Mouse (Mus musculus) retina, embryonic 14.5 days (tissue): ENCODE measurements around the gene Sept9.

Experiments
- DNase-seq: peaks from one replicate; pipeline ENCODE4 v3.0.0-alpha.2; 2015; ENCODE audit warnings: low spot score

The Sept9 gene

DNA sequence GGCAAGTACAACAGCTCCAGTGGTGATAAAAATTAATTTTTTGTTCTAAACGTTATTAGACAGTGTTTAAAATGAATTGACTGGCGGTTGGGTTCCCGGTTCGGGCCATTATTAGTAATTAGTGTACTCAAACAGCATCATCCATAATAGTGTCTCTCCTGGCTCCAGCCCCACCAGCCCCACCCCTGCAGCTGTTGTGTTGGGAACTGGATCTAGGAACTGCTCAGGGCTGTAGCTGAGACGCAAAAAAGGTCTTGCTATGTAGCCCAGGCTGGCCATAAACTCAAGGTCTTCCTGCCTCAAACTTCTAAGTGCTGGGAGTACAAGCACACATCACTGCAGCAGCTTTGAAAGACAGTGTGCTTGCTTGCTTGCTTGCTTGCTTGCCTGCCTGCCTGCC lies 180.3 kb downstream of the Sept9 start:
- no peak for DNase-seq

DNA sequence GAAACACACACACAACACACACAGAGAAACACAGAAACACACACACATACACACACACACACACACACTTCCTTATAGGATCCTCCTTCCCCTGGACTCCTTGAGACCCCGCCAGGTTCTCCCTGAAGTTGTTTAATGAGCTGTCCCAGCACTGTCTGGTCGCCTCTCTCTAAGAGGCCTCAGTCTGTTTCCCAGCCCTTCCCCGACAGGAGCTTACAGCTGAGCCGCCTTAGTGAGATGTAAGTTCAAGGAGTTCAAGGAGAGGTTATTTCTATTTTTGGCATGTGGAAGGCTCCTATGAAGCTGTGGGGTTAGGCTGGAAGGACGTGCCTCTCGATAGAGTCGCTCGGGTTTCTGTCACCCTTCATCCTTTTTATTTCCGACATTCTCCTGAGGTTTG lies 184.8 kb downstream of the Sept9 start:
- no peak for DNase-seq

DNA sequence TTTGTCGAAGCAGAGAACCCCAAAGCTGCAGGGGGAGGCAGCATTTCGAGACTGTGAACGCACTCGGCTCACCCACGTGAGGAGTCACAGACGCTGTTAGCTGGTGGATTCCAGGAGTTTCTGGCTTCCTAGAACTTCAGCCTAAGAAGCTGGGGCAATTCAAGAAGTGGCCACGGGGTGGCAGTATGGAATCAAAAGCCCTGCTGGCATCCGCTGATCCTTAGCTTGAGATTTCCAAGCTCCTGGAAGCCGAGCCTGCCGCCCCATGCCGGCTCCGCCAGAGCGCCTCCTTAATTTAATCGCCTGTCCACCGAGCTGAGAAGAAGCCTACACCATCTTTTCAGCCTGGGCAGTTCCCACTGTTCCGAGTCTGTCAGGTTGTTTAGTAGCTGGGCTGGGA lies 185.4 kb downstream of the Sept9 start:
- DNase-seq: peak; percentile 100

DNA sequence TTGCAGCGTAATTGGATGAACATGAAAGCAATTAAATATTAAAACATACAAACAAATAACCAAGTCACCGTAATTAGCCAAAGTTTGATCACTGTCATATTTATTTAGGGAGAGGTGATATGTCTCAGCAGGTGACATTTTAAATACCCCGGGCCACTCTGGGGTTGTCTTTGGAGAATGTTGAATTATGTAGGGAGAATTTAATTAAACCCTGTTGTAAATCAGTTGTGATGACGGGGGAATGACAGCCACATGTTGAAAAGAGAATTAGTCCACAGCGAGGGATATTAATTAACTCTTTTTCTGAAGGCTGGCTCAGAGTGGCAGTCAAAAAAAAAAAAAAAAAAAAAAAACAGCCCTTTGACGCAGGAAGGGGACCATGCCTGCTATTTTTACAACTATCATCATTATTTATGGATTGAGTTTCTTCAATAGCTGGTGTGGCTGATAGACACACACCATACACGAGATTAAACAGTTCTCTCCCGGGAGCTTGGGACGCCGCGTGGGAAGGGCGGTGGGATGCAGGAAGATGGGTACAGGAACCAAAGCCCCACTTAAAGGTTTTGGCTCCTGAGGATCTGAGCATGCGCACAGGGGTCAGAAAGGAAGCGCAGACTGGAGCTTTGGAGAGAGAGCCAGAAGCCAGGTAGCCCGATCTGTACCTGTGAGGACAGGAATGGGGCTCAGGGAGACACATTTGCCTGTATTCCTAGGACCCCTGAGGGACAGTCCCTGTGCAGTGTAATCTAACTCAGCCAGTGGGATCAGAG lies 186.1 kb downstream of the Sept9 start:
- peak; percentile 56 for DNase-seq

DNA sequence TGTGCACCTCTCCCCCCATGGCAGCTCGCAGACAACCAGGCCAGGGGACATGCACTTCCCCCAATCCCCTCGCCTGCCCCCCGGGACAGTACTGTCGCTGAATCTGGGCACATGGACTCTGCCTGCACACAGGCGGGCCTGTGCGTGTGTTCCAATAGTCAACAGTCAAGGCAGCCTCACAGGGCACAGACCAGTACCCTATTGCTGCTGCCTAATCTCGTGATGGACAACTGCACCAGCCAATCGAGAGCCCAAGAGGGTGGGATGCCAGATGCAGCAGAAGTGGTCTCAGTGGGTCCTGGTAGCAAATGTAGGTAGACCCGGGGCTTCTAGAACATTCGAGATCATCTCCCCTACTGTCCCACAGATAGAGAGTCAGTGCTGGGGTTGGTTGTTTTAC lies 187.8 kb downstream of the Sept9 start:
- DNase-seq: peak; percentile 54

DNA sequence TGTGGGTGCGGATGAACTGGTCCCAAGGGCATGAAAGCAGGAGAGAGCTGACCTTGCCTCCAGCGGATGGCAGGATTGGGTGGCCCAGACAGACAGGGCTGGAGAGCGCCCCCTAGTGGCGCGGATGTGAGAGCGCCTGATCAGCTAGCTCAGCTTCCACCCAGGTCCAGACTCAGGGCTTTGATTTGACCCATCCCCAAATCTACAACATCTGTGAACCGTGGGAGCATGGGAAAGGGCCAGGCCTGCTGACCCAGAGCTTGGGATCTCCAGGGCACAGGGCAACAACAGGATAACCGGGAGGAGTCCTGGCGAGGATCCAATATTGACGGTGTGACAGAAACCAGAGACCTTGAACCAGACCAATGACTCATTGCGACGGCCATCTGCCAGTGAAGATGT lies 190.5 kb downstream of the Sept9 start:
- DNase-seq: peak; percentile 75

DNA sequence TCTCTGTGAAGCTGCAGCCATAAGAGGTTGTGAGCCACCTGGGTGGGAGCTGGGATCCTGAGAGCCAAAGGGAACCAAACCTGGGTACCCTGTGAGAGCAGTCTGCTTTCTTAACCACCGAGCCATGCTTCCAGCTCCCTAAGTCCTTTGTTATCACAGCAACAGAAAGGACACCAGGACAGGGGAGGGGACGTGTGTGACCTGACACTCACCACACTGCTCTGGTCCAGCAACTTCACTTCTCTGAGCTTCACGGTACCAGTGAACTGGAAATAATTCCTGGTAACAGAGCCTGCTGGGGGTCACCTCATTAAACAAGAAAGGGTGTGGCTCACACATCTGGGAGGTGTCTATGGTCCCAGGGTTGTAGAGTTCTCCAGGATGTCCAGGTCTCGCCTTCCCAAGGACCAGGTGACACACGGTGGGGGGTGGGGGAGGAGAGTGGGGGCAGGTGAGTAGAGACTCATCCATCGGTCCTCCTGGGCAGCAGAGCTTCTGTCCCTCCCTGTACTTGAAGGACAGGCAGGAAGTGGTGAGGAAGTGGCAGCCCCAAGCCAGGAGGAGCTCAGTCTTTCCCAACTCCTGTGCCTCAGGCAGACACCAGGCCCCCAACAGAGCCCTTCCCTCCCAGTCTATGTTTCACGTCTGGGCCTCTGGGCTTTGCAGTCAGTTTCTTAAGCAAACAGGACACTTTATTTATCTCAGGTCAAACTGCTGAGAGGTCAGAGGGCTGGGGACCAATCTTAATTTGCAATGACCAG lies 191.5 kb downstream of the Sept9 start:
- DNase-seq: no peak

DNA sequence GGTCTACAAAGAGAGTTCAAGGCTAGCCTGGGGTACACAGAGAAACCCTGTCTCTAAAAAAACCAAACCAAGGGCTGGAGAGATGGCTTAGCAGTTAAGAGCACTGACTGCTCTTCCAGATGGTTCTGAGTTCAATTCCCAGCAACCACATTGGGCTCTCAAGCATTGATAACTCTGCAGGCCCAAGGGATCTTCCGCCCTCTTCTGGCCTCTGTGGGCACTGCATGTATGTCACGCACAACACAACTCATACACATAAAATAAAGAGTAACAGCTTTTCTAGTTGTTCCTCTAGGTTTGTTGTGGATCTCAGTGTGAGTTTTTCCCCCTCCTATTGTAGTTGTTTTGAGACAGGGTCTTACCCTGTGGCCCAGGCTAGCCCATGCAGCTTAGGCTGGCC lies 192.8 kb downstream of the Sept9 start:
- DNase-seq: no peak

DNA sequence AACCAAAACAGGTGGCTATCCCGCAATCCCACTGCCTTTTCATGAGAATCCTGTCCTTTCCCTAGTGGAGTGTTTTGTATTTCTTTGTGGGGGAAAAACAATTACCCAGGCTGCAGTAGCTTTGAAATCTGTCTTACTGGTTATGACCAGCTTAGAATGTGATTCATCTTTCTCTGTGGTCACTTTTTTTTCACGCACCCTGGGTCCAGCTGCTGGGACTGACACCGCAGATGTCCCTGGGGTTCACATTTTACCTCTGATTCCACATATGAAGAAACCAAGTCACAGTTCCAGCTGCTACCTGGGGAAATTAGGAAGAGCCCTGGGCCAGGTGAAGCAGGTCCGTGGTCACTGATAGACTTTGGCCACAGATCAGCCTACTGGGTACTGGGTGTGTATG lies 194.3 kb downstream of the Sept9 start:
- no peak for DNase-seq

DNA sequence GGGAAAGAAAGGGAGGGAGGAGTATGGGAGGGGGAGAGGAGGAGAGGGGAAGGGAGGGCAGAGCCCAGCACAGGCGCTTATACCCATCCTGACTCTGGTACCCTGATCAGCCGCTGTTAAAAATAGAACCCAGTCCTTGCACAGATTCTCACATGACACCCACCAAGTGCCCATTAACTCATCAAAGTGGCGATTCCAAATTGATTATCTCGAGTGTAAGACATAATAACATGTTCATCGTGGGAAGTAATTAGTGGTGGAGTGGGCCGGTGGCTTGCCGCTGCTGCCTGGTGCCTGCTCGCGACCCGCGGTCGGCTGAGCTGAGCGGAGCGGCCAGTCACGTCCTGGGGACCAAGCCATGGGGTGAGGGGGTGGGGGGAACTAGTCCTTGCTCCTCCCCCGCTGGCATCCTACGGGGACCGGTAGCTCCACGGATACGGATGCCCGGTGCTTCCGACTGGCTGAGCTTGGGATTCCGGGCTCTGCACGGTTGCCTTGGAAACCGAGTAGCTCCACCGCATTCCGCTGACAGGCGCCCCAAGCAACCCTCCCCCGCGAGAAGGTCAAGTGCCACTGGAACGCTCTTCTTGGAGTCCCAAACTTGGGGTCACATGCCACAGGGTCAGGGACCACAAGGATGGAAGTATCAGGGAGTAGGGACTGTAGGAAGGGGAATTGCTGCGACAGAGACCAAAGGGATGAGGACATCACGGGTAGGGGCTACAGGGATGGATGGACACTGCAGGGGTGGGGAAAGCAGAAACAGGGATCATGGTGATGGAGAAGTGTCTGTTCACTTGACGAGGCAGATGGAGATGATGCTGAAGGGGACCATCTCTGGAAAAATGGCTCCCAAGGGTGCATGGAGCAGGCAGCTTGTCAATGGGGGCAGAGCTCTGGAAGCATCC lies 195.0 kb downstream of the Sept9 start:
- DNase-seq: peak; percentile 74

DNA sequence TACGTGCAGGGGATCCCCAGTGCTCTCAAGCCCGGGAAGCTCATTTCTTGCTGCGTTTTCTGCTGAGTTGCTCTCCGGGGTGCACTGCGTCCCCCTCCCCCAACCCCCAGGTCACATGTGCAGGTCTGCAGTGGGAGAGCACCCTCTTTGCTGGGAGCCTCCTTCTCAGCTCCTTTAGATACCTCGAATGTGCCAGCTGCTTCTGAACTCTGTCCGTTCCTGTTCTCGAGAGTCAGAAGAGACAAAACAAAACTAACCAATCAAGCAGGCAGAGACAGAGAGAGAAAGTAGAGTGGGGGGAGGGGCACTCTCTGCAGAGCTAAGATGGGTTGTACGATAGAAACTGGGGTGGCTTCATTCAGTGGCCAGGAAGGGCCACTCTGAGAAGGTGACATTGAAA lies 195.8 kb downstream of the Sept9 start:
- DNase-seq: peak; percentile 56

DNA sequence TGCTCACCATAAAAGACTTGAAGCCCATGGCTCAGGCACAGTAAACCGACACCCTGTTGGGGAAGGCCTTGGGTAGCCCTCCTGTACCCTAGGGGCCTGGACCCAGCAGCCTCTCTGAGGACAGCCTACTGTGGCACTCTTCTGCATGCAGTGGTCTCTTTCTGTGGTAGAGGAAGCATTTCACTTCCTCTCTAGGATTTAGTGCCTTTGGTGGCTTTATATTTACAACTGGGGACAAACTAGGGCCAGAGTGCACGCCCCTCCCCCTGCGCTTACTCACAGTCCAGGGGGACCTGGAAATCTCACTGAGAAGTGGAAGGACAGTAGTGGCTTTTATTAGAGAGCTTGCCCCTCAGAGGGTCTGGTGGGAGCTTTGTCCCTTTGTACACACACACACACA lies 197.5 kb downstream of the Sept9 start:
- no peak for DNase-seq

DNA sequence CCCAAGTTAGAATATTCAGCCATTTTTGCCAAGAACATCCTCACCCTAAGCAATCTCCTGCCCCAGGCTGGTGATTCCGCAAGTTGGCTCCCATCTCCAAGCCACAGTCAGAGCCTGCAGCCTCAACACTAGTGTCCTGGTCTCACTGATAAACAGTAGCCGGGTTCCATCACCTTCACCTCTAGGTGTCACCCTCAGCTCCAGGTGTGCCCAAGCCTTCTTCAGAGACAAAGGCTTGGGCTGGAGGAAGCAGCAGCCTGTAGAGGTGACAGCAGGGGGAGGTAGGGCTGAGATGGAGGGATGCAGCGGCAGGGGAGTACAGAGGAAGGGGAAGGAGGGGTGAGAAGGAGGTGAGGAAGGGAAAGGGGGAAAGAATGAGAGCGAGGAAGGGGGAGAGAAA lies 198.3 kb downstream of the Sept9 start:
- no peak for DNase-seq

DNA sequence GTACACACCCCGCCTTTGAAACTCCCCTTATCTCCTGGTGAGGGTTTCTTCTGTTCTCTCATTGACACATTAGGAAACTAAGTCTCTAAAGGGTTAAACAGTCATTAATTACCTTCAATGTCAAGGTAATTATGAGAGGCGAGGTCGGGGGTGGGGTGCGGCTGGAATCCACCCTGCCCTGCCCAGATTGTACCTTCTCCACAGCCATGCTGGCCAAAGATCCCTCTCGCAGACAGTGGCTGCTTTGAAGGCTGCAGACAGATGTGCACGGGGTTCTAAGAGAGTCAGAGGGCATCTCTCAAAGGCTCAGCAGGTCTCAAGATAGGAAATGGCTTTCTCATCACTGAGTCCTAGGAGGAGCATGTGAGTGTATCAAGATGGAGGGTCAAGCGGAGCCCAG lies 198.7 kb downstream of the Sept9 start:
- DNase-seq: no peak

DNA sequence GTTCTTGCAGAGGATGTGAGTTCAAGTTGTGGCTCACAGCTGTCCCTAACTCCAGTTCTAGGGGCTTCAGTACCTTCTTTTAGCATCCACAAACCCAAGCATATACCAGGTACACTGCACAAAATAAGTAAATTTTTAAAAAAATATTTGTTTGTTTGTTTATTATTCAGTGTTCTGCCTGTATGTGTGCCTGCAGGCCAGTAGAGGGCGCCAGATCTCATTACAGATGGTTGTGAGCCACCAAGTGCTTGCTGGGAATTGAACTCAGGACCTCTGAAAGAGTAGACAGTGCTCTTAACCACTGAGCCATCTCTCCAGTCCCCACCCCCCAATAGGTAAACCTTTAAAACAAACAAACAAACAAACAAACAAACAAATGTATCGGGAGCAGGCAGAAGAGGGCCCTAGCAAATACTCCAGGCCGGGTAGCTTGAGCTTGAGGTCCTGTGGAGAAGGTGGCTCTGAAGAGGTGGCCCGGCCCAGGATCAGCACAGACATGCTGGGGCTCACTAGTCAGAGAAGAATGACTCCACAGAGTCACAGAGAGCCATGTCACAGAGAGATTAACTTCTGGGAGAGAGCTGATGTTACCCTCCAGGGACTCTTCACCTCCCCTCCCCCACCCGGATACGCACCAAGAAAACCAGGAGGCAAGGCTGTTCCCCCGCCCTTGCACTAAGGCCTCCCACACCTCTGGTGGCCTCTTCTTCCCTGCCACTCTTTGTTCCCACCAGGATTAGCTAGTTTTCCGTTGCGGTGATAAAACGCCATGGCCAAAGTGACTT lies 202.3 kb downstream of the Sept9 start:
- no peak for DNase-seq

DNA sequence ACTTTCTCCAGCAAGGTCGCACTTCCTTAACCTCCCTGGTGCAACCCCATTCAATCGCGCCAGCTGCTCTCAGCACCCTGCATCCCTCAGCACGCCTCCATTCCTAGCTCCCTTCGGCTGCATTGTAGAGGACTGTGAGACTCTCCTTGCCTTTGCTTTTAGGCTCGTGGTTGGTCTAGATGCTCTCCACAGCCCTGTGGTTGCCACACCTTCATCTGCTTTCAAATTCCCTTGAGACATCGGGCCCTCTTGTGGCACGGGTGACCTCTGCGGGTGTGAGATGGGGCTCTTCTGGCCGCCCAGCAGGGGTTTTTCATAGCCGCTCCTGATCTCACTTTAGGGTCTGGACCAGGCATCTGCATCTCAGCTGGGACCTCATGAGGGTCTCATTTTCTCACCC lies 203.1 kb downstream of the Sept9 start:
- DNase-seq: no peak

DNA sequence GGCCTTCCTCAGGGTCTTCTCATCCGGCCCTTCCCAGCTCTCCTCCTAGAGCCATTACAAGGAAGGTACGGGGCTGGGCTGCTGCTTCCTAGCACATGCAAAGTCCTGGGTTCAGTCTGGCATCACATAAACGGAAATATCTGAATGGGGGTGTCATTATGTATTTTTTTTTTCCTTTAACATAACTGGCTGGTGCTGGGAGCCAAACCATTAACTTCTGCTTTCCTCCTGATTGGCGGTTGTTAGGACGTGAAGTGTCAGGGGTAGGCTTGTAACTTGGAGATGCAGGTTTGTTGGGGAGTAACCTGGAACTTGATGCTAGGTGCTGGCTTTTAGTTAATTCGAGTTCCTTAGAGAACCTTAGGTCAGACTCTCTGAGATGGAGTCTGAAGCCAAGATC lies 203.6 kb downstream of the Sept9 start:
- no peak for DNase-seq

DNA sequence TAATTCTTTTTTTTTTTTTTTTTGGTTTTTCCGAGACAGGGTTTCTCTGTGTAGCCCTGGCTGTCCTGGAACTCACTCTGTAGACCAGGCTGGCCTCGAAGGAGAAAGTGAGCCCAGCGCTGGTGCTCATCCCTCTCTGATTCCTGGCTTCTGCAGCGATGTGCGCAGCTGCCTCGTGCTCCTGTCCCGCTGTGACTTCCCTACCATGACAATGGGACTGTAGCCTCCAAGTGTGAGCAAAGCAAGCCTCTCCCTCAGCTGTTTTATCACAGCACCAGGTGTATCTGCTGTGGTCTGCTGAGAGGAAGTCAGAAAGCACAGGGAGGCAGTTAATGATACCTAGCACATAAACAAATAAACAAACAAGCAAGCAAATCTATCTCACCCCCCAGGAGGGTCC lies 204.3 kb downstream of the Sept9 start:
- DNase-seq: no peak

DNA sequence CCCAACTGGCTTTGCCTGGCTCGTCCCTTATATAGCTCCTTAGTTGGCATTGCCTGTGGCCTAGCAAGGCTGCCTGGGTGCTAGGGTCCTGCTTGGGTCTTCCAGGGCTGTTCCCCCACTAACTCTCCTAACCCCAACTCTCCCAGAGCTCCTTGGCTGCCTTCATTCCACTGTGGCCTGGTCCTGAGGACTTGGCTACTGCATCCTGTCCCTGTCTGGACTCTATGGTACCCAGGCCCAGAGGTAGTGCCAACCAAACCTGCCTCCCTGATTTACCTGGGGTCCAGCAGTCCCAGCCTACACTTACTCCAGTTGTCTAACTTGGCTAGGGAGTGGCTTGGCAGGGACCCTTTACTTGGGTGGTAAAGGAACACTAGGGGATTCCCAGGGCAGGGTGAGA lies 207.2 kb downstream of the Sept9 start:
- DNase-seq: no peak

DNA sequence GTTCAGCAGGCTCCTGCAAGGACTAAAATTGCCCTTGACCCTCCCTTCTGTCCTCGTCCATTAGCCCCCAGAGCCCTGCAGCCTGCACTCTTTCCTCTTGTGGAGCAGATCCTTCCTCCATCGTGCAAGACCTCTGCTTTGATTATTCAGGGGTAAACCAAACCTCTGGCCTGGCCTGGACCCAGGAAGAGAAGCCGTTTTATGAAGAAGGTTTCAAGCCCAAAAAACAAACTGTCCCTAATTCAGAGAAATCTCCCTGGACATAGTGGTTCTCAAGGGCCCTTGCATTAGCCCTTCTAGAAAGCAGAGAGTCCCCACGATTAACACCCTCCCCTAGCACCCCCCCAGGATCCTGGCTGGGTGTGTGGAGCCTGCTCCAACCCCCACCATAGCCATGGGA lies 207.7 kb downstream of the Sept9 start:
- DNase-seq: no peak

DNA sequence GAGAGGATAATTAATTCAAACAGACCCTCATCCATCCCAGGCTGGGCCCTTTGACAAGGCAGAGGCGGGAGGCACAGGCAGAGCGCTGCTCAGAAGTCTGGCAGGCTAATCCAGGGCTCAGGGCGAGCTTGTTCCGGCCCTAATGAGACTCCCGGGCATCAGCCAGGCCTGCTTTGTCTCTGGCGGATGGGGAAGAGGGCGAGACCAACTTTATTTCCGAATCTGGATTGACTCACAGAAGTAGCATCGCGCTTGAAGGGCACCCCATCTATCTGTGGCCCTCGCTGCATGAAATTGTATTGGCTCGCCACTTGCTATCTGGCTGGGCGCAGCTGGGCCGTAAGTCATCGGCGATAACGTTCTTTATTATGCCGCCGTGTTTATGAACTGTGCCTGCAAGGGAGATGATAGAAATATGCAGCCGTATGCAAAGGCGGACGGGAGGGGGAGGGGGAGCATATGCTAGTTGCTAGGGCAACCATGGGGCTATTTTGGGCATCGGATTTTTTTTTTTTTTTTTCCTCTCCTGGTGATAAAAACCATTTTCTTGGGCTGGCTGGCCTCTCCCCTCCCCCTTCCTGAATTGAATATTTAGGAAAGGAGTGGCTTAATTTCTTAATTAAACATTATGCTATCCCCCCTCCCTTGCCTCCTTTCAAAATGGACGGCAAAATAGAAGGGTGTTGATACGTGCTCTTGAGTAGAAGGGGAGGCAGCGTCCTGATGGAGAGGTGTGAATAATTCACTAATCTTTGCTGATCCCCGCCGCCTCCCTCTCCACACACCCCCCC lies 208.4 kb downstream of the Sept9 start:
- DNase-seq: peak; percentile 80
